Comparison of ENCODE assay signal across 24 mouse cellular contexts in genomic region chr9:4506086-4506485, GRCm38 (mm10).
DNase-seq lines count a peak whose midpoint lies in the region; ATAC-seq and TF ChIP-seq lines count a peak whose summit lies in the region.
"Had no signal": no experiment of that assay in that cellular context is flagged by ENCODE, and none has a peak within 500 bp of the region (broad histone marks: within the 10 kb centered on the region; RNA-seq: fewer than 3 reads in every experiment).

No protein-coding gene starts in this region.

- DNase-seq in kidney, adult 2 months = peak; percentile 56
- no peak for DNase-seq in kidney, postnatal 36 days
- no peak for DNase-seq in kidney, adult 11 months
- peak; percentile 11 for DNase-seq in kidney, postnatal 0 days (ENCODE audit: low spot score)
- DNase-seq: adrenal gland, adult 8-10 months; adrenal gland, postnatal 14 days; adrenal gland, postnatal 36 days; B cell, adult 2 months; cerebellum, adult 11-12 months; cerebellum, adult 2 months; cerebellum, adult 9-10 months; cerebellum, postnatal 10 days; cerebellum, postnatal 25 days had no signal

- H3K9me3 ChIP-seq in kidney, embryonic 15.5 days (replicated peaks) = no peaks in the 10 kb centered on the region
- no peaks in the 10 kb centered on the region for H3K9me3 ChIP-seq in kidney, postnatal 0 days (replicated peaks; ENCODE audit: low read length)
- no peaks in the 10 kb centered on the region for H3K9me3 ChIP-seq in kidney, embryonic 14.5 days (ENCODE audit: control insufficient read depth, low read length)
- H3K9me3 ChIP-seq: embryonic facial prominence, embryonic 10.5 days; embryonic facial prominence, embryonic 12.5 days; forebrain, embryonic 13.5 days; forebrain, embryonic 15.5 days; G1E had no signal

- 40% methylated on average over 3 of the region's 3 CpGs for WGBS in kidney, adult 2 months
- 64% methylated on average over 3 of the region's 3 CpGs for WGBS in kidney, embryonic 15.5 days
- WGBS in kidney, postnatal 0 days = 73% methylated on average over 3 of the region's 3 CpGs
- 82% methylated on average over 3 of the region's 3 CpGs for WGBS in kidney, embryonic 14.5 days

- no peaks in the 10 kb centered on the region for H3K27me3 ChIP-seq in kidney, adult 2 months (replicated peaks; ENCODE audit: control insufficient read depth, insufficient read depth, low read length)
- no peaks in the 10 kb centered on the region for H3K27me3 ChIP-seq in kidney, embryonic 15.5 days
- H3K27me3 ChIP-seq in kidney, postnatal 0 days (ENCODE audit: insufficient read depth, low read length) = no peaks in the 10 kb centered on the region
- H3K27me3 ChIP-seq in kidney, embryonic 14.5 days (ENCODE audit: control insufficient read depth, insufficient read depth, low read length) = no peaks in the 10 kb centered on the region
- H3K27me3 ChIP-seq: CH12.LX; embryonic facial prominence, embryonic 12.5 days; forebrain, embryonic 13.5 days; forebrain, embryonic 15.5 days; Patski had no signal

- H3K27ac ChIP-seq in kidney, adult 2 months (ENCODE audit: insufficient read depth, low read depth, low read length) = no peak overlapping the region
- H3K27ac ChIP-seq in kidney, embryonic 15.5 days = no peak overlapping the region
- no peak overlapping the region for H3K27ac ChIP-seq in kidney, postnatal 0 days
- H3K27ac ChIP-seq in kidney, embryonic 14.5 days (ENCODE audit: low read depth, low read length) = no peak overlapping the region
- H3K27ac ChIP-seq: embryonic facial prominence, embryonic 10.5 days; embryonic facial prominence, embryonic 12.5 days; forebrain, embryonic 13.5 days; forebrain, embryonic 15.5 days had no signal

- TF ChIP-seq POLR2A in kidney, adult 2 months (IDR thresholded peaks at IDR 0.05; ENCODE audit: low read depth, low read length) = no peak

- no peak overlapping the region for H3K4me2 ChIP-seq in kidney, embryonic 15.5 days
- H3K4me2 ChIP-seq in kidney, postnatal 0 days (ENCODE audit: low read length) = no peak overlapping the region
- H3K4me2 ChIP-seq in kidney, embryonic 14.5 days (replicated peaks; ENCODE audit: low read depth, low read length) = no peak overlapping the region
- H3K4me2 ChIP-seq: embryonic facial prominence, embryonic 12.5 days; forebrain, embryonic 13.5 days; forebrain, embryonic 15.5 days had no signal

- peaks cover 3% of the 10 kb centered on the region; the same call in 1 of the 2 replicates for H3K4me1 ChIP-seq in kidney, adult 2 months (ENCODE audit: control insufficient read depth, insufficient read depth, low read length)
- H3K4me1 ChIP-seq in kidney, embryonic 15.5 days = peaks cover 2% of the 10 kb centered on the region; the same call in 1 of the 2 replicates
- H3K4me1 ChIP-seq in kidney, postnatal 0 days (replicated peaks; ENCODE audit: insufficient read depth, low read length) = no peaks in the 10 kb centered on the region
- H3K4me1 ChIP-seq in kidney, embryonic 14.5 days (ENCODE audit: control insufficient read depth, insufficient read depth, low read length) = no peaks in the 10 kb centered on the region
- H3K4me1 ChIP-seq: embryonic facial prominence, embryonic 10.5 days; embryonic facial prominence, embryonic 12.5 days; forebrain, embryonic 13.5 days; forebrain, embryonic 15.5 days had no signal

- no peak overlapping the region for H3K9ac ChIP-seq in kidney, embryonic 15.5 days
- no peak overlapping the region for H3K9ac ChIP-seq in kidney, postnatal 0 days (ENCODE audit: low read depth, low read length)
- no peak overlapping the region for H3K9ac ChIP-seq in kidney, embryonic 14.5 days (ENCODE audit: low read depth, low read length)
- H3K9ac ChIP-seq: embryonic facial prominence, embryonic 12.5 days; forebrain, embryonic 13.5 days; forebrain, embryonic 15.5 days had no signal

- peak; percentile 25 for ATAC-seq in kidney, embryonic 15.5 days (replicated peaks; ENCODE audit: low FRiP score)
- ATAC-seq in kidney, postnatal 0 days (replicated peaks; ENCODE audit: low FRiP score, low read depth) = no peak
- no peak for ATAC-seq in kidney, embryonic 14.5 days (ENCODE audit: low FRiP score, low TSS enrichment)
- ATAC-seq: activated CD4-positive, CD25-positive, alpha-beta regulatory T cell, adult 4 months; CD4-positive, CD25-positive, alpha-beta regulatory T cell, adult 4 months; forebrain, embryonic 13.5 days; forebrain, embryonic 15.5 days; Patski had no signal

- no peak overlapping the region for H3K4me3 ChIP-seq in kidney, adult 2 months (ENCODE audit: insufficient read depth, low read depth, low read length)
- no peak overlapping the region for H3K4me3 ChIP-seq in kidney, embryonic 15.5 days (replicated peaks)
- H3K4me3 ChIP-seq in kidney, postnatal 0 days (replicated peaks; ENCODE audit: low read depth, low read length) = no peak overlapping the region
- no peak overlapping the region for H3K4me3 ChIP-seq in kidney, embryonic 14.5 days (ENCODE audit: low read length)
- H3K4me3 ChIP-seq: embryonic facial prominence, embryonic 10.5 days; embryonic facial prominence, embryonic 12.5 days; forebrain, embryonic 13.5 days; forebrain, embryonic 15.5 days had no signal

- H3K36me3 ChIP-seq in kidney, adult 2 months (ENCODE audit: control insufficient read depth, insufficient read depth, low read length) = no peaks in the 10 kb centered on the region
- no peaks in the 10 kb centered on the region for H3K36me3 ChIP-seq in kidney, embryonic 15.5 days
- H3K36me3 ChIP-seq in kidney, postnatal 0 days (ENCODE audit: insufficient read depth, low read length) = no peaks in the 10 kb centered on the region
- H3K36me3 ChIP-seq in kidney, embryonic 14.5 days (ENCODE audit: control insufficient read depth, insufficient read depth, low read length) = no peaks in the 10 kb centered on the region
- H3K36me3 ChIP-seq: embryonic facial prominence, embryonic 10.5 days; embryonic facial prominence, embryonic 12.5 days; forebrain, embryonic 15.5 days; G1E had no signal

- TF ChIP-seq CTCF in kidney, adult 2 months (conservative IDR thresholded peaks at IDR 0.05; ENCODE audit: insufficient read depth, insufficient read length, low read depth, low read length) = no peak
- no peak for TF ChIP-seq CTCF in kidney, postnatal 0 days (IDR thresholded peaks at IDR 0.05; ENCODE audit: low read depth)

Comparison
In these comparisons a context has a peak if more than half of its experiments do, and no peak if none do; other contexts are left out.
1. DNase-seq: peak in kidney, adult 2 months (single experiment) and kidney, postnatal 0 days (single experiment); none in kidney, postnatal 36 days (0 of 2) and kidney, adult 11 months (single experiment).